Mouse (Mus musculus) heart, adult 2 months (tissue): ENCODE measurements around the gene Ahrr.
A peak's percentile ranks its signal among the peaks of the same experiment; 100 is the strongest.

Experiments
- CTCF ChIP-seq: fragments of 200-600 bp; IDR thresholded peaks from 2 replicates; pipeline ENCODE4 v1.8.1; 2022; ENCODE audit warnings: antibody characterized with exemption, mild to moderate bottlenecking, moderate library complexity
- POLR2A ChIP-seq: fragments of 200-500 bp; IDR thresholded peaks from 2 replicates; pipeline ENCODE4 v1.6.1; 2011; ENCODE audit warnings: mild to moderate bottlenecking, low read depth, low read length, control low read depth; ENCODE audit not compliant: insufficient read depth

- TF ChIP-seq POLR2A (no peak), CTCF (peak; percentile 42)
These were observed 10.2 kb upstream of the Ahrr start for GRCm38 (mm10) chr13:74302050-74303037.
